Mouse (Mus musculus): ENCODE results near the gene Rps18.
"Not testable (repeated sequence)": the region's sequence is repeated elsewhere in the genome, so short reads cannot be mapped to it uniquely, and the experiment has no call there.

- TF ChIP-seq CTCF (conservative IDR thresholded peaks at IDR 0.05; ENCODE audit: low read length), result peak; percentile 1; the same call in 1 of the 2 replicates
- not testable (repeated sequence) for TF ChIP-seq NANOG, POU5F1 (IDR thresholded peaks at IDR 0.05; ENCODE audit: borderline replicate concordance, low read length)
Measured at GRCm38 (mm10) chr17:33981192-33981909, 25.6 kb upstream of the Rps18 start.

Data from E14TG2a.4 (cell line).